Mouse (Mus musculus) heart, postnatal 0 days (tissue): Measurements from ENCODE around the gene Slc30a4.

Source experiments
- CTCF ChIP-seq: IDR thresholded peaks from 2 replicates; pipeline ENCODE4 v1.5.1; 2016; ENCODE audit warnings: antibody characterized with exemption, control low read depth, low read depth
- EP300 ChIP-seq: IDR thresholded peaks from 2 replicates; pipeline ENCODE4 v1.6.1; 2016; ENCODE audit warnings: antibody characterized with exemption, low read depth

DNA sequence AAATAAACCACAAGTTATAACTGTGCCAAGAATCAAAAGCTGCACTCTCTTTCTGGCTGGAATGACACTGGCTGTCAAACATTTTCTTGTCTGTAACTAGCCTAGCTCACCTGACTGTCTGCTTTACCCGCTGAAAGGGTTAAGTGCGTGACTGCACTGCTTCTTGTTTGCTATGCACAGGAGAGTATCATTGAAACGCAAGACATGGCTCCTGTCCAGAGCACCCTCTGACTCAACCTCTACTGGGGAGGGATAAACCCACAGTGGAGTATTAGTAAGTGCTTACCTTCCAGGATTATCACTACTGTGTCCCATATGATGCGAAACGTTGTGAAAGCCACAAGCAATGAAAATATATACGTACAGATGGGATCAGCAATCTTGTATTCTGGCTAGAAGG, 15.8 kb downstream of the Slc30a4 start:
- no peak for TF ChIP-seq CTCF
- TF ChIP-seq EP300: no peak
